Mouse (Mus musculus) lung, adult 2 months (tissue): ENCODE measurements around the gene Tnf.
A peak's percentile ranks its signal among the peaks of the same experiment; 100 is the strongest.

Experiments used
- CTCF ChIP-seq: fragments of 200-500 bp; IDR thresholded peaks from 2 replicates; pipeline ENCODE4 v1.5.1; 2011; ENCODE audit warnings: mild to moderate bottlenecking, low read length, control low read depth; ENCODE audit not compliant: insufficient read depth
- POLR2A ChIP-seq: fragments of 200-500 bp; IDR thresholded peaks from 2 replicates; pipeline ENCODE4 v1.6.1; 2011; ENCODE audit warnings: low read depth, mild to moderate bottlenecking, control low read depth, low read length, borderline replicate concordance; ENCODE audit errors: extremely low read depth

DNA sequence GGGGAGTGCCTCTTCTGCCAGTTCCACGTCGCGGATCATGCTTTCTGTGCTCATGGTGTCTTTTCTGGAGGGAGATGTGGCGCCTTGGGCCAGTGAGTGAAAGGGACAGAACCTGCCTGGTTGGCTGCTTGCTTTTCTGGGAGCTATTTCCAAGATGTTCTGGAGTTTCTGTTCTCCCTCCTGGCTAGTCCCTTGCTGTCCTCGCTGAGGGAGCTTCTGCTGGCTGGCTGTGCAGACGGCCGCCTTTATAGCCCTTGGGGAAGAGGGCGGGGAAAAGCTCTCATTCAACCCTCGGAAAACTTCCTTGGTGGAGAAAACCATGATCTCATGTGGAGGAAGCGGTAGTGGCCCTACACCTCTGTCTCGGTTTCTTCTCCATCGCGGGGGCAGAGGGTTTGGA is at the start of gene Tnf:
- no peak for TF ChIP-seq CTCF
- TF ChIP-seq POLR2A: peak; percentile 59; the same call in 1 of the 2 replicates
